Mouse (Mus musculus) testis, adult 2 months (tissue): Measurements from ENCODE around the gene Slc10a6. TPM values are rescaled to one million over a fixed set of nuclear protein-coding genes. Genes with fewer than 3 reads are reported as not detected.

Experiments
- H3K27ac ChIP-seq: fragments of 200-500 bp; 2 replicates; pipeline ENCODE4 v1.5.1; 2012; ENCODE audit warnings: low read depth, low read length; ENCODE audit not compliant: control insufficient read depth, insufficient read depth
- H3K27me3 ChIP-seq: fragments of 200-500 bp; 2 replicates; pipeline ENCODE4 v1.6.1; 2012; ENCODE audit warnings: mild to moderate bottlenecking, low read length, moderate library complexity; ENCODE audit not compliant: control insufficient read depth, insufficient read depth
- H3K36me3 ChIP-seq: fragments of 200-500 bp; 2 replicates; pipeline ENCODE4 v1.6.1; 2012; ENCODE audit warnings: mild to moderate bottlenecking, low read length; ENCODE audit not compliant: control insufficient read depth, insufficient read depth
- H3K4me1 ChIP-seq: fragments of 200-500 bp; 2 replicates; pipeline ENCODE4 v1.6.1; 2012; ENCODE audit warnings: low read length; ENCODE audit not compliant: control insufficient read depth, insufficient read depth
- H3K4me3 ChIP-seq: fragments of 200-500 bp; 2 replicates; pipeline ENCODE4 v1.5.1; 2012; ENCODE audit warnings: low read depth, mild to moderate bottlenecking, low read length, moderate library complexity, mixed read lengths; ENCODE audit not compliant: control insufficient read depth
- CTCF ChIP-seq: fragments of 200-500 bp; IDR thresholded peaks from 2 replicates; pipeline ENCODE4 v1.5.1; 2012; ENCODE audit warnings: low read depth, mild to moderate bottlenecking, inconsistent platforms, low read length, moderate library complexity; ENCODE audit not compliant: control insufficient read depth, insufficient read depth, insufficient replicate concordance
- POLR2A ChIP-seq: fragments of 200-500 bp; IDR thresholded peaks from 2 replicates; pipeline ENCODE4 v1.6.1; 2012; ENCODE audit warnings: low read depth, mild to moderate bottlenecking, inconsistent platforms, low read length, moderate library complexity; ENCODE audit not compliant: control insufficient read depth
- polyA plus RNA-seq: library from polyadenylated mRNA; depleted of rRNA; stranded (reverse); fragments of >200 nt; gene quantifications from 2 replicates; pipeline ENCODE4 v1.2.3, GENCODE M21; 2012

Gene Slc10a6
- polyA plus RNA-seq, 1 experiment: 0.85 TPM

GRCm38 (mm10) chr5:103637162-103637561 is 8.0 kb upstream of the Slc10a6 start:
- no peak overlapping the region for H3K4me3 ChIP-seq
- H3K27ac ChIP-seq: no peak overlapping the region
- no peaks in the 10 kb centered on the region for H3K36me3 ChIP-seq
- no peaks in the 10 kb centered on the region for H3K27me3 ChIP-seq
- no peaks in the 10 kb centered on the region for H3K4me1 ChIP-seq
- TF ChIP-seq CTCF (no peak), POLR2A (no peak)

- H3K4me3 ChIP-seq: no peak overlapping the region
- no peak for TF ChIP-seq CTCF
- TF ChIP-seq POLR2A: no peak
- H3K4me1 ChIP-seq: no peaks in the 10 kb centered on the region; the same call in 1 of the 2 replicates
- no peaks in the 10 kb centered on the region for H3K36me3 ChIP-seq
- no peak overlapping the region for H3K27ac ChIP-seq
- no peaks in the 10 kb centered on the region for H3K27me3 ChIP-seq
Observed at GRCm38 (mm10) chr5:103629854-103630580, 814 bp upstream of the Slc10a6 start.

GRCm38 (mm10) chr5:103628499-103628898 is 704 bp downstream of the Slc10a6 start:
- Histone ChIP-seq H3K4me1 (peaks cover 2% of the 10 kb centered on the region), H3K27me3 (no peaks in the 10 kb centered on the region), H3K27ac (no peak overlapping the region), H3K36me3 (no peaks in the 10 kb centered on the region), H3K4me3 (no peak overlapping the region)
- TF ChIP-seq POLR2A (no peak), CTCF (no peak)

- no peaks in the 10 kb centered on the region for H3K36me3 ChIP-seq
- TF ChIP-seq POLR2A: no peak
- no peak for TF ChIP-seq CTCF
- H3K4me3 ChIP-seq: no peak overlapping the region
- no peak overlapping the region for H3K27ac ChIP-seq
- H3K4me1 ChIP-seq: peaks cover 2% of the 10 kb centered on the region
- H3K27me3 ChIP-seq: no peaks in the 10 kb centered on the region
Observed at GRCm38 (mm10) chr5:103624831-103625230, 4.4 kb downstream of the Slc10a6 start.

- Histone ChIP-seq H3K4me1 (peaks cover 2% of the 10 kb centered on the region; the same call in 1 of the 2 replicates), H3K36me3 (no peaks in the 10 kb centered on the region), H3K4me3 (no peak overlapping the region), H3K27ac (no peak overlapping the region), H3K27me3 (no peaks in the 10 kb centered on the region)
- TF ChIP-seq POLR2A (no peak), CTCF (no peak)
Observed at GRCm38 (mm10) chr5:103622321-103622720, 6.9 kb downstream of the Slc10a6 start.

- Histone ChIP-seq H3K27me3 (no peaks in the 10 kb centered on the region), H3K4me1 (peaks cover 2% of the 10 kb centered on the region; the same call in 1 of the 2 replicates), H3K4me3 (no peak overlapping the region), H3K36me3 (no peaks in the 10 kb centered on the region), H3K27ac (peak overlapping the region; percentile 5)
- TF ChIP-seq CTCF (no peak), POLR2A (no peak)
Observed at GRCm38 (mm10) chr5:103620301-103620973, 8.8 kb downstream of the Slc10a6 start.

- Histone ChIP-seq H3K4me3 (no peak overlapping the region), H3K27ac (no peak overlapping the region), H3K4me1 (no peaks in the 10 kb centered on the region; the same call in 1 of the 2 replicates), H3K27me3 (no peaks in the 10 kb centered on the region), H3K36me3 (no peaks in the 10 kb centered on the region)
- TF ChIP-seq CTCF (no peak), POLR2A (0 out of 2 replicates have a peak, but pooled peaks have one; percentile 14)
Observed at GRCm38 (mm10) chr5:103617191-103617590, 12.0 kb downstream of the Slc10a6 start.
